Mouse (Mus musculus): Measurements from ENCODE around the gene Nuak2.
"Not testable (repeated sequence)": the region's sequence is repeated elsewhere in the genome, so short reads cannot be mapped to it uniquely, and the experiment has no call there.

The Nuak2 gene

DNA sequence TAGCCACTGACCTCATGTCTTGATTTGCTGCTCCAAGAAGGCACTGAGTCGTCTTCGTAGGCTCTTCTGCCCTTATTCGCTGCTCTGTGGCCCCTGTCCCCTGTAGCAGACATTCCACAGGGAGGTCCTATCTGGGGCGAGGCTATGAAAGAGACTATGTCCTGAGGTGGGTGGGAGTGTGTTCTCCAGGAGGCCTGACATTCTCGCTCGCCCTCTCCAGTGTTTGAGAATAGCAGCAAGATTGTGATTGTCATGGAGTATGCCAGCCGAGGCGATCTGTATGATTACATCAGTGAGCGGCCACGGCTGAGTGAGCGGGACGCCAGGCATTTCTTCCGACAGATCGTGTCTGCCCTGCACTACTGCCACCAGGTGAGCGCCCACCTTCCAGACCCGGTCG lies 11.6 kb downstream of the Nuak2 start:
- DNase-seq (ENCODE audit: low spot score) = no peak

DNA sequence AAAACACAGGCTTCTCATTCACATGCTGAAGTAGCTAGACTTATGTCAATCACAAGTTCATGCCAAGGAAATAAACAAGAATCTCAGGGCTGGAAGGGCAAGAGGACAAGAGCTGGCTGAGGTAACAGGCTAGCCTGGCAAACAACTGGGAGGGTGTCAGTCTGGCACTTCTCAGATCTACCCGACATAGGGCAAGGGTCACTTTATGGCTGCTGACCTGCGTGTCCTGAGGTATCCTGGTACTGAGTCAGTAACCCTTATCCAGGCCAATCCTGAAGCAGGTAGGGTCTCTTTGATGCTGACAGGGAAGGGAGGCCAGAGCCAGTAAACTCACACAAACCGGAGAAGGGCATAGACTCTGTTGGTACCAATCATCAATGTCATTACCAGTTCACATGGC lies 12.6 kb downstream of the Nuak2 start:
- no peak for DNase-seq (ENCODE audit: low spot score)

GRCm38 (mm10) chr1:132329656-132330055 lies 13.7 kb downstream of the Nuak2 start:
- DNase-seq (ENCODE audit: low spot score) = no peak

DNA sequence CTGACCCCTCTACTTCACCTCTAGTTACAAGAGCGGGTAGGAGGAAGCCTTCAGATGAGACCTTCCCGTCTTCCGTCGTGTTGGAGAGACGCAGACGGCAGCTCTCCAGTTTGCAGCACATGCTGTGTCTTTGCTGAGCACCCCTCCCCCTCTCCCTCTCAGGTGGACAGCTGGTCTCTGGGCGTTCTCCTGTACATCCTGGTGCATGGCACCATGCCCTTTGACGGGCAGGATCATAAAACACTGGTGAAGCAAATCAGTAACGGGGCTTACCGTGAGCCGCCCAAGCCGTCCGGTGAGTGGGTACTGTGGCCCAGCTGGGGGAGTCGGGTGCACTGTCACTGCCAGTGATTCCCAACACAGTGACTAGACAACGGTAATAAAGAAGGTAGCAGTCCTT lies 14.5 kb downstream of the Nuak2 start:
- DNase-seq (ENCODE audit: low spot score) = no peak

- no peak for DNase-seq (ENCODE audit: low spot score)
Observed at GRCm38 (mm10) chr1:132331283-132331682, 15.4 kb downstream of the Nuak2 start.

DNA sequence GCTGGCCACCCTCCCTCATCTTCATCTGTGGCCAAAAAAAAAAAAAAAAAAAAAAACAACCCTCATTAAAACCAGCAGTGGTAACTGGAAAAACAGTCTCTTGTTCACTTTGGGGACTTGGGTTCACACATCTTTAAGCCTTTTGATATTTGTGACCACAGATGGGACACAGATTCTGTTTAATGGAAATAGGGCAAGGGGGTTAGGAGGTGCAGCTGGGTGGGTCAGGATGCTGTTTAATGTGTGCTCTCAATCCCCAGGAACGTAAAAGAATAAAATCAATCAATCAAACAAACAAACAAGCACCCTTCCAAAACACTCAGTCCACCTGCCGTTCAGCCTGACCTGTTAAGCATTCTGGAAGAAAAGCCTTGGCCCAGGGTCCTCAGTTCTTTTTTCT lies 17.3 kb downstream of the Nuak2 start:
- no peak for DNase-seq (ENCODE audit: low spot score)

GRCm38 (mm10) chr1:132333675-132334141 lies 17.8 kb downstream of the Nuak2 start:
- DNase-seq (ENCODE audit: low spot score) = peak; percentile 88

DNA sequence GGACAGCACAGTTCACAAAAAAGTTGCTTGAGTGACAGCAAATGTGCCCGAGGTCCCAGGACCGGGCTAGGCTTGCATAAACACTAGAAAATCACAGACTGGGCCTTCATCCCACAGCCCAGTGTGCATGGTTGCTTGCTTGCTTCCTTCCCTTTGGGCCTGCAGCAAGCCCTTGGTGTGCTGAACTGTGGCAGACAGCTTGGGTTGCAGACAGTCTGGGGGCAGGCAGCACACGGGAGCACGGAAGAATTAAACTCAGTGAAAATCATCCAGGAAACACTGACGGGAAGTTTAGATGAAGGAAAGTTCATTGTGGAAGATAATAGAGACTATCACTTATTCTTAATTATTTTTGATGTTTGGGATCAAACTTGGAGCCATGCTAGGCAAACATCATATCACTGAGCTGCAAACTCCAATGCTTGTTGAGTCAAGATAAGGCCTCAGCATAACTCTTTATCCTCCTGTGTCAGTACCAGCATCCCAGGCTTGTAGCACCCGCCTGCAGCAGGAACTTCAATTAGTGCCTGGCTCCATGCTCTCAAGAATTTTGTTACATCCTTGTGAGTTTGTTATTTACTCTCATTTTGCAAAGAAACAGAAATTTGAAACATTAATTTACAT lies 18.4 kb downstream of the Nuak2 start:
- DNase-seq (ENCODE audit: low spot score) = no peak

- peak; percentile 77 for DNase-seq (ENCODE audit: low spot score)
Observed at GRCm38 (mm10) chr1:132335378-132335965, 19.5 kb downstream of the Nuak2 start.

DNA sequence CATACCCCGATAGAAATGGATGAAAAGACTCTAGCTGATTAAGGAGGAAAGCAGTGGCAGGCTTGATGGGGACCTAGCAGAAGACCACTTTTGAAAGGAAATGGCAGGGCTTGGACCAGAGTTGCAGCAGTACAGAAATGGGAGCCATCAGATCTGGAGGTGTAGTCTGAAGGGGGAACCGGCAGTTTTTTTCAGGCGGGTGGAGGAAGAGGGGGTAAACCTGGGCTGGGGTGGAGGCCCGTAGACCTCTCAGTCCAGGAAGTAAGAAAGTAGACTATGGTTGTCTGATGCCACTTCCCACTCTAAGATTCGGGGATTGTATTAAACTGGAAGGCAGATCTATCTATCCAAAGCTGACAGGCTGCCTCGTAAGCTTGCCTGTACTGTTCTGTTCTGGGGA lies 21.0 kb downstream of the Nuak2 start:
- DNase-seq (ENCODE audit: low spot score) = no peak

GRCm38 (mm10) chr1:132338027-132338660 lies 22.2 kb downstream of the Nuak2 start:
- DNase-seq (ENCODE audit: low spot score) = no peak

GRCm38 (mm10) chr1:132341731-132342501 lies 26.0 kb downstream of the Nuak2 start:
- no peak for DNase-seq (ENCODE audit: low spot score)

DNA sequence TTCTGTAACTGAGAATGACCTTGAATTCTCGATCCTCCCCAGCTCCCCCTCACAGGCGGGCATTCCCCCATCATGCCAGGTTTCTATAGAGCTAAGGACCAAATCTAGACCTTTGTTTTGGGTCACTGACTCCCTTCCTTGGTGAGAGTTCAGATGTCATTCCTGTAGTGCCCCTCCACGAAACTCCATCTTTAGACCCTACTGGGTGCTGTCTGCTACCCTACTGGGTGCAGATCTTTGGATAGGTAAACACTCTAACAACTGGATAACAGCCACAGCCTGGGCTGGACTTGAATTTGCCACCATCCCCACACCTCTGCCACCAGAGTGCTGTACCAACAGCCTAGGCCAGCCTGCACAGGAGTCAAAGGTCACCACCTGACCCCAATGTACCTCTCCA lies 26.6 kb downstream of the Nuak2 start:
- DNase-seq (ENCODE audit: low spot score) = no peak

DNA sequence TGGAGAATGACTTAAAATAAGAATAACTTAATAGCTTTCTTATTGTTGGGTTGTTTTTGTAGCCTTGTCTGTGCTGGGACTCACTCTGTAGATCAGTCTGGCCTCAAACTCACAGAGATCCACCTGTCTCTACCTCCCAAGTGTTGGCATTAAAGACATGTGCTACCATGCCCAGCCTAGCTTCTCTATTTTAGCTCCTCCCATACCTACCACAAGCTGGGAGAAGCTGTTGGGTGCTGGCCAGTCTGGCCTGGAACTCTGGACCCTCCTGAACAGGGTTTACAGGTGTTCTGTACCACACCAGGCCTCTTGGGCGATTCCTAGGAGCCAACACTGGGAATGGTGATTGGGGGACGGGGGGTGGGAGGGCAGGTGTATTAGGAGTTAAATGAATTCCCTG lies 27.3 kb downstream of the Nuak2 start:
- no peak for DNase-seq (ENCODE audit: low spot score)

DNA sequence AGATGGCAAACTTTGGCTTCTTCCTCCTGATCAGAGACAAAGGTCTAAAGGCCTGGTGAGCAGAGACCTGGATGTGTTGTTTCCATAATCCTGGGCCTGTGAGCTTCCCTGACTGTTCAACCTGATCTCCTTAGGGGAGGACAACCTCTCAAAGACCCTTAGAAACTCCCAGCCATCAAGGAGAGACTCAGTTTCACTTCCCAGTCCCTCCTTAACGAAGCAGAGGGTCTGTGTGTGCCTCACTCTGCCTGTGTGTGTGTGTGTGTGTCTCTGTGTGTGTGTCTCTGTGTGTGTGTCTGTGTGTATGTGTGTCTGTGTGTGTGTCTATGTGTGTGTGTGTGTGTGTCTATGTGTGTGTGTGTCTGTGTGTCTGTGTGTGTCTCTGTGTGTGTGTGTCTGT lies 27.7 kb downstream of the Nuak2 start:
- no peak for DNase-seq (ENCODE audit: low spot score)

- no peak for DNase-seq (ENCODE audit: low spot score)
Observed at GRCm38 (mm10) chr1:132345514-132345913, 29.6 kb downstream of the Nuak2 start.

DNA sequence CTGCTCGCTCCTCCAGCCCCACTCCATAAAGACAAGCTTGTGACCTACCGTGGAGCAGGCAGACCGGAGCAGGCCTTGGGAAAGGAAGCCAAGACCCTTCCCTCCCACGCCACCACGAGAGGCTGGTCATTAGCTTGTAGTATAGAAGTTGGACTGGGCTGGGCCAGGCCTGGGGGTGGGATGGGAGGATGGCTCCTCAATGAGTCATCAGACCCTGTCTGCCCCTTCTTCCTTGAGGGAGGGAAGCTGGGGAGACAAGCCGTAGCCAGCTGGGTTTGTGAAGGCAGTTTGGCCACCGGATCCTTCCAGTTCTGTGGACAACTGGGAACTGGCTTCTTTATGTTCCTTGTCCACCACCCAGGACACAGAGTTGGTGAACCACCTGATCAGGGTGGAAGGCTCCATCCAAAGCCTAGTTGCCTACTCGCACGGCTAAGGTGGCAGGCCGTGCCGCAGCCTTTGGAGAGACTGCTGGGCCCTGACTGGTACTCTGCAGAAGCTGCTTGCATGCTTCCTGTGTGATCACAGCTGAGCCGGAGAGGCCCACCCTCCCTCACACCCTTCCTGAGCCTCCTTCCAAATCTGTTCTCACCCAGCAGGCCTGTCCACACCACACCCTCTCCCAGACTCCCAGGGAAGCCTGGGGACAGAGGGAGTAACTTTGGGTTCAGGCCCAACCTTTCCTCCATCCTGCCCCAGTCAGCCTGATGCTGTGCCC lies 30.4 kb downstream of the Nuak2 start:
- DNase-seq (ENCODE audit: low spot score) = no peak

DNA sequence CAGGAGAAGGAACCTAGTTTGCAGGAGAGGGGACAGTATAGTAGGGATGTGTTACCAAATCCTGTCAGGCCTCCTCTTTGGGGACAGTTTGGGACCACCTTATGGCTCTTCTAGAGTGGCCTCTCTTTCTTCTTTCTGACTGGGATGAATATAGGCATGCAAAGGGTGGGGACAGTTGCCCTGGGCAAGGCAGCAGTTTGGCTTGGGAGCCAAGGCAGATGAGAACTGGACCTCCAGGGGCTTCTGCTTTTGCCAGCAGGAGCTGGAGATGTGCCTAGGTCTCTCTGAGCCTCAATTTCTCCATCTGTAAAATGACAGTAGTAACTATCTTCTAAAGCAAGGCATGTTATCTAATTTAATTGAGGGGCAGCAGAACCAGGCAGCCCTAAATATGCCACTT lies 31.0 kb downstream of the Nuak2 start:
- no peak for DNase-seq (ENCODE audit: low spot score)

- DNase-seq (ENCODE audit: low spot score) = no peak
Observed at GRCm38 (mm10) chr1:132348401-132348800, 32.5 kb downstream of the Nuak2 start.

DNA sequence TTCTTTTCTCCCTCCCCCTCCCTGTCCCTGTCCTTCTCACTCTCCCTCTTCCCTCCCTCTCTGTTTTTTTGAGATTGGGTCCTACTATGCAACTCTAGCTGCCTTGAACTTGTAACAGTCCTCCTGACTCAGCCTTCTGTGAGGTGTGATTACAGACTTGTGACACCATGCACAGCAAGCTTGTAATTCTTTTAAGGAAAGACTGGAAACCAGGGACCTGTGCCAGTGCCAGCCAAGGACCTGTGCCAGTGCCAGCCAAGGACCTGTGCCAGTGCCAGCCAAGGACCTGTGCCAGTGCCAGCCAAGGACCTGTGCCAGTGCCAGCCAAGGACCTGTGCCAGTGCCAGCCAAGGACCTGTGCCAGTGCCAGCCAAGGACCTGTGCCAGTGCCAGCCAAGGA lies 33.1 kb downstream of the Nuak2 start:
- DNase-seq (ENCODE audit: low spot score) = not testable (repeated sequence)

GRCm38 (mm10) chr1:132349601-132350000 lies 33.7 kb downstream of the Nuak2 start:
- not testable (repeated sequence) for DNase-seq (ENCODE audit: low spot score)

DNA sequence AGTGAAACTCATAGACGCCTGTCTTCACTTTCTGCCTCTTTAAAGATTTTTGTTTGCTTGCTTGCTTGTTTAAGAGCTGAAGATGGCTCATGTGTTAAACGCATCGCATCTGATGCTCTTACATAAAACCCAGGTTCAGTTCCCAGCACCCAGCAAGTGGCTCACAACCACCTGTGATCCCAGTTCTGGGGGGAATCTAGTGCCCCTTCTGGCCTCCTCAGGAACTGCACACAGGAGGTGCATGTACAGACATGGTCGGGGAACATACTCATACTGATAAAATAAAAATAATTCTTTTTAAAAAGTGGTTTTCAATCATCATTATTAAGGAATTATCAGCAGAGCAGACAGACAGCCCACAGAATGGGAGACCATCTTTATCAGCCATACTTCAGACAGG lies 35.1 kb downstream of the Nuak2 start:
- DNase-seq (ENCODE audit: low spot score) = no peak

Data from retina, embryonic 14.5 days (tissue).